Mouse (Mus musculus): Measurements from ENCODE around the gene Rpusd3.

The Rpusd3 gene

GRCm38 (mm10) chr6:113433661-113434060 is 14.5 kb upstream of the Rpusd3 start:
- in situ Hi-C loops (cut with MboI; ENCODE audit: low pct_unique_long_range_greater_than_20kb in 1 of 2, low sequenced_read_pairs in 2 of 2, unreplicated experiment in 1 of 2): no loop called here

DNA sequence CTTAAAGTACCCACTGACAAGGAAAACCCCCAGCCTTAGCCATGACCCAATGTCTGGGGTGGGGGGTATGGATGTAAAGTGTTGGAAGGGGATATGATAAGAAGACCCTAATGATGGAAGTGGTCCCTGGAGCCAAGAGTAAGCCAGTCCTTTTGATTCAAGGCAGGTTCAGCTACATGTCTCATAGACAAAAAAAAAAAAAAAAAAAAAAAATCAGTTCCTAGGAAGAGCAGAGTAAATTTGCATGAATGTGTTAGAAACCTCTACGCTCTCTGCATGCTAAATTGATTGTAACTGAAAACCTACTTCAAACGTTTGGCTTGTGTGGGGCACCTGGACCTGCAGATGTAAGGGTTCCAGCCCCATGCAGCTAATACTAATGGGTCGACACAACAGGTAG is 12.7 kb upstream of the Rpusd3 start:
- in situ Hi-C loops (cut with MboI; ENCODE audit: low pct_unique_long_range_greater_than_20kb in 1 of 2, low sequenced_read_pairs in 2 of 2, unreplicated experiment in 1 of 2): no loop called here

- in situ Hi-C loops (cut with MboI; ENCODE audit: low pct_unique_long_range_greater_than_20kb in 1 of 2, low sequenced_read_pairs in 2 of 2, unreplicated experiment in 1 of 2): no loop called here
These were observed 11.7 kb upstream of the Rpusd3 start for GRCm38 (mm10) chr6:113430846-113431245.

DNA sequence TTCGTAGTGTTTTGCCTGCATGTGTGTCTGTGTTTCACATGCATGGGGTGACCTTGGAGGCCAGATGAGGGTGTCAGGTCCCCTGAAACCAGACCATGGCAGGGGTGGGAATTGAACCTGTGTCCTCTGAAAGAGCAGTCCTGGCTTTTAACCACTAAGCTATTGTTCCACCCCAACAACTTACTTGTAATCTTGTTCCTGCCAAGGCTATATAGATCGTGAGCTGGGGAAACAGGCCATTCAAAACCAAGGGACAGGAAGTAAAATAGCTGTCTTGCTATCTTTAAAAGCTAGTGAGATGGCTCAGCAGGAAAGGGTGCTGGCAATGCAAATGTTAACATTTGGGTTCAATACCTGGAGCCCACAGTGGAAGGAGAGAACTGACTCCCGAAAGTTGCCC is 10.8 kb upstream of the Rpusd3 start:
- in situ Hi-C loops (cut with MboI; ENCODE audit: low pct_unique_long_range_greater_than_20kb in 1 of 2, low sequenced_read_pairs in 2 of 2, unreplicated experiment in 1 of 2): no loop called here

- in situ Hi-C loops (cut with MboI; ENCODE audit: low pct_unique_long_range_greater_than_20kb in 1 of 2, low sequenced_read_pairs in 2 of 2, unreplicated experiment in 1 of 2): no loop called here
These were observed 8.9 kb upstream of the Rpusd3 start for GRCm38 (mm10) chr6:113428006-113428405.

- in situ Hi-C loops (cut with MboI; ENCODE audit: low pct_unique_long_range_greater_than_20kb in 1 of 2, low sequenced_read_pairs in 2 of 2, unreplicated experiment in 1 of 2): no loop called here
These were observed 8.3 kb upstream of the Rpusd3 start for GRCm38 (mm10) chr6:113427397-113427796.

DNA sequence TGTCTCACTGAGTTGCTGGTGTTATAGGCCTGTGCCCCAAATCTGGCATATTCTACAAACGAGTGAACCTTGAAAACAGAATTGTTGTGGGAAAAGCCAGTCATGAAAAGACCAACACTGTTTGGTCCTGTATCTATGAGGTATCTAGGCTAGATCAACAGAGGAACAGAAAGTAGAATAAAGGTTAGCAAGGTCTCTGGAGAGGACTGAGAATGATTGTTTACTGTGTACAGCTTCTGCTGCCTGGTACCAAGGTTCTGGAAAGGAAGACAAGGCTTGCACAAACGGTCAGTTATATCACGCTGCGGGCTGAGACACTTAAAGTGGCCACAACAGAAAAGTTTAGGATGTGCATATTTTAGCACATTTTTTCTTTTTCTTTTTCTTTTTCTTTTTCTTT is 7.6 kb upstream of the Rpusd3 start:
- in situ Hi-C loops (cut with MboI; ENCODE audit: low pct_unique_long_range_greater_than_20kb in 1 of 2, low sequenced_read_pairs in 2 of 2, unreplicated experiment in 1 of 2): no loop called here

- in situ Hi-C loops (cut with MboI; ENCODE audit: low pct_unique_long_range_greater_than_20kb in 1 of 2, low sequenced_read_pairs in 2 of 2, unreplicated experiment in 1 of 2): no loop called here
These were observed 5.0 kb upstream of the Rpusd3 start for GRCm38 (mm10) chr6:113424187-113424586.

DNA sequence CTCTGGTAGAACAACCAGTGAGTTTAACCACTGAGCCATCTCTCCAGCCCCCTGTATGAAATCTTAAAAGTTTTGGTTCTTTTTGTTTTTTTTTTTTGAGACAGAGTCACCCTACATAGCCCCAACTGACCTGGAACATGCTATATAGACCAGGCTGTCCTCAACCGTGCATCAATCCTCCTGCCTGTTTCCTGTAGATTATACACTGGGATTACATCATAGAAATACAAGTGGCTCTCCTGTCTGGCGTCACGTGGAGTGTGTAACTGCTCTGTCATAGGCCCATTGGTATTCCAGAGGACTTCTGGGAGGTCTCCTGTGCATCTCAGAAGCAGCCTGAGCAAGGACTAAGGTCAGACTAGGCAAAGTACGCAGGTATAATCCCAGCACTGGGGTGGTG is 3.9 kb upstream of the Rpusd3 start:
- in situ Hi-C loops (cut with MboI; ENCODE audit: low pct_unique_long_range_greater_than_20kb in 1 of 2, low sequenced_read_pairs in 2 of 2, unreplicated experiment in 1 of 2): no loop called here

DNA sequence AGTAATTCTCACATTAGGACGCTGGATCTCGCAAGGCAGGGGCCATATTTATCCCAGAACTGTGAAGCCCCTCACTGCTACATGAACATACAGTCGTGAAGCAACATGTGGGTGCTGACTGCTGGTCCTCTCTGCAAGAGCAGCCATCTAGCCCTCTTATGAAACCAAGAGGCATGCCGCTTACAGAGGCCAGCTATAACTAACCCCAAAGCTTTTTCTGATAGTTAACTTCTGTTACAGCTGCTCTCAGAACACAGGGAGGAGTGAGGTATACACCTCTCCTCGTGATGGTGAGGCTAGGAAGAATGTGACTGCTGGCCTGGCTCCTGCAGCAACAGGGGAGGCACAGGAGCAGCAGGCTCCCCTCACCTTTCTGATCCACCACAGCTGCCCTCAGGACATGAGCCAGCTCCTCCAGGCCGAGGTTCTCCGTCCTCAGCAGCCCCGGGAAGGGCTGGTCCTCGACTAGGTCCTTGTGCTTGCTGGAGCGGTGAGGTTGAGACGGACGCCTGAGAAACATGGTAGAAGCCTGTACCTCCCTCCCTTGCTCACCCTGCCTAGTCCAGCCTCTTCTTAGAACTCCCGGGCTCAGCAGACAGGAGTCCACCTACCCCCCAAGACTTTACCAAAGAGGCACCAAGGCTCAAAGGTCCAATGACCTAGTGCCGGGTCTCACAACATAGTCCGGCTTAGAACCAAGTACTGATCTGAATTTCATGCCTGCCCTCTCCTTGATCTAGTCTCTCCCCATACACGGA is 520 bp downstream of the Rpusd3 start:
- in situ Hi-C loops (cut with MboI; ENCODE audit: low pct_unique_long_range_greater_than_20kb in 1 of 2, low sequenced_read_pairs in 2 of 2, unreplicated experiment in 1 of 2): no loop called here

DNA sequence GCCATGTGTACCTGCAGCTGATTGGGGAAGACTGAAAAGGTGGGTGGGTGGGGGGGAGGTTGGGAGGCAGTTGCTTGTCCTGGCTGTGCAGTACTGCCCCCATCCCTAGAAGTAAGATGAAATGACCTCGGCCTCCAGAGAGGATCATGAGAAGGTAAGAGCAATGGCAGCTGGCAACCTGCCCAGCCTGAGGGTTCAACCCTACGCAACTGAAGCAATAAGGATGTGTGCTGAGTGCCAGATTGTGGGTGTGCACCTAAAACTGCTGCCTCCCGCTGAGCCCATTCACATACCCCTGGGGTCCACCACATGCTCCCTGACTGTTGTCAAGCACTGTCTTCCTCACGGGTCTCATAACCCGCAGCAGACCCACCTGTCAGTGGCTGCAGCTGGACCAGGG is 2.7 kb downstream of the Rpusd3 start:
- in situ Hi-C loops (cut with MboI; ENCODE audit: low pct_unique_long_range_greater_than_20kb in 1 of 2, low sequenced_read_pairs in 2 of 2, unreplicated experiment in 1 of 2): no loop called here

DNA sequence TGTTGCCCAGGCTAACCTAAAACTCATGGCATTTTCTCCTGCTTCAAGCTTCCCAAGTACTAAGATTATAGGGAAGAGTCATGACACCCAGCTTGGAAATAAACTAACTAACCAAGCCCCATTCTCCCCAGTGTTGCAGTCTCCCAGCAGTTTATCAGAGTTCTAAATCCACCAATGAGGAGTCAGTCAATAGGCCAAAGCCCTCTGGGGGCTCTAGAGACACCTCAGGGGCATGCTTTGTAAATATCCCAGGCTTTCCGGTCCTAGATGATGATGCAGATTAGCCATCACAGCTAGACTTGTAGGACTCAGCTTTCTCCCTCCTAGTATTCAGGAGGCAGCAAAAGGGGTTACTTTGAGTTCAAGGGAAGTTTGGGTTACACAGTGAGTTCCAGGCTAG is 9.1 kb downstream of the Rpusd3 start:
- in situ Hi-C loops (cut with MboI; ENCODE audit: low pct_unique_long_range_greater_than_20kb in 1 of 2, low sequenced_read_pairs in 2 of 2, unreplicated experiment in 1 of 2): no loop called here

DNA sequence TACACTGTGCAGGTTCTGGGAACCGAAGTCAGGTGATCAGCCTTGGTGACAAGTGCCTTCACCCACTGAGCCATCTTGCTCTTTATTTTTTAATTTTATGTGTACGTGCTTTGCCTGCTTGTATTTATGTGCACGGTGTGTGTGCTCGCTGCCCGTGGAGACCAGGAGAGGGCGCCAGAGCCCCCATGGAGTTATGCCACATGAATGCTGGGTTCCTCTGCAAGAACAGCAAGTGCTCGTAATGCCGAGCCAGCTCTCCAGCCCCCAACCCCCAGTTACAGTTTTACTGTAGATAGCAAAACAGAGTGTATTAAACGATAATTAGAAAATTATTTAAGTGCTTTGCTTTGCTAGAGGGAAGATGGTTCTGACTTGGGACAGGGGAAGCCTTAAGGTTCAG is 12.5 kb downstream of the Rpusd3 start:
- in situ Hi-C loops (cut with MboI; ENCODE audit: low pct_unique_long_range_greater_than_20kb in 1 of 2, low sequenced_read_pairs in 2 of 2, unreplicated experiment in 1 of 2): no loop called here

DNA sequence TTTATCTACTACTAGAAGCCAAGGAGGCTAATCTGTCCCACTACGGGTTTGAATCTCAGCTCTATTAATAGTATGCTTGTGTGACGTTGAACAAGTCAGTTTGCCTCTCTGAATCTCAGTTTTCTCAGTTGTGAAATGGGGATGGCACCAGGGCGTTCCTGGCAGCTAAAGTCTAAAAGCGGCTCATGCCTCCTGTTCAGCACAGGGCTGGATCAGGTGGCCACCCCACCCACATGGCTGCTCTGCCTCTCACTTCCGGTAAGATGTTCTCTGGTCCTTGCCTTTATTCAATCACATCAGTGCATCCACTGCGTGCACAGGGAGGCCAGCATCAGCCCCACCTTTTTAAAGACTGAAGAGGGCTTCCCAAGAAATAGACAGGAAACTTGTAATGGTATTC is 13.7 kb downstream of the Rpusd3 start:
- in situ Hi-C loops (cut with MboI; ENCODE audit: low pct_unique_long_range_greater_than_20kb in 1 of 2, low sequenced_read_pairs in 2 of 2, unreplicated experiment in 1 of 2): no loop called here

- in situ Hi-C loops (cut with MboI; ENCODE audit: low pct_unique_long_range_greater_than_20kb in 1 of 2, low sequenced_read_pairs in 2 of 2, unreplicated experiment in 1 of 2): no loop called here
These were observed 14.3 kb downstream of the Rpusd3 start for GRCm38 (mm10) chr6:113404649-113405448.

DNA sequence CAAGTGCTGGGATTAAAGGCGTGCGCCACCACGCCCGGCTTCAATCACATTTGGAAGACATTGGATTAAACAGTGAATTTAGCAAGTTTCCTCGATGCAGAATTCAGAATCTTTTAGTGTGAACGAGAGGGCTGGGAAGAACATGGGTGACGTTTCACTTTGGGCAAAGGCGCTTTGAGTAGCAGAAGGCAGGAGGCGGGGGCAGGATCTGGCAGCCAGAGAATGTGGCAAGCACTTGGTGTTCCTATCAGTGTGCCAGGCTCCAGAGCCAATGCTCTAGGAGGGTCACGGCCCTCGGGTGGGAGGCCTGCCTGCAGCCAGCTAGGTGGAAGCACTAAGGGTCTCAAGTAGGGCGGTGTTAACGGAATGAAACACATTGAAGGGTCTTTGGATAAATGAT is 17.0 kb downstream of the Rpusd3 start:
- in situ Hi-C loops (cut with MboI; ENCODE audit: low pct_unique_long_range_greater_than_20kb in 1 of 2, low sequenced_read_pairs in 2 of 2, unreplicated experiment in 1 of 2): no loop called here

DNA sequence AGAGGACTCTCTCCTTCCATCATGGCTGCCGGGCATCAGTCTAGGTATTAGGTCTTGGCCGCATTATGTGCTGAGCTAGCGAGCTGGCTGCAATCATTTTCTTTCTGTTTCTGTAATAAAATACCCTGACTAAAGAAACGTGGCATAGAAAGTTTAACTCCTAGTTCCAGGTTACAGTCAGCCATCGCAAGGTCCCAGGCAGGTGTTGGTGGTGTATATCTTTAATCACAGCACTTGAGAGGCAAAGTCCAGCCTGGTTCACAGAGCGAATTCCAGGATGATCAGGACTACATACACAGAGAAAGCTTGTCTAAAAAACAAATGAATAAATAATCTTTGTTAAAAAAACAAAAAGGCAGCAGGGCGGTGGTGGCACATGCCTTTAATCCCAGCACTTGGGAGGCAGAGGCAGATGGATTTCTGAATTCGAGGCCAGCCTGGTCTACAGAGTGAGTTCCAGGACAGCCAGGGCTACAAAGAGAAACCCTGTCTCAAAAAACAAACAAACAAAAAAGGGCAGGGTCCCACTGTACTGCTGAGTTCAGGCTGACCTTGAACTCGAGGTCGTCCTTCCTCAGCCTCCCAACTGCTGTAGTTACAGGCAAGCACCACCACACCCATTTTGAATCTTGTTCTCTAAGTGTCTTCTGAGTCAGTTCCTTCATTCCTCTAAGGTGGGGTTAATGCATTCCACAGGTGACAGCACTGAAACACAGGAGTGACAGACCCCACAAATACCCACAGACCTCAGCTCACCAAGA is 22.7 kb downstream of the Rpusd3 start:
- in situ Hi-C loops (cut with MboI; ENCODE audit: low pct_unique_long_range_greater_than_20kb in 1 of 2, low sequenced_read_pairs in 2 of 2, unreplicated experiment in 1 of 2): no loop called here

- in situ Hi-C loops (cut with MboI; ENCODE audit: low pct_unique_long_range_greater_than_20kb in 1 of 2, low sequenced_read_pairs in 2 of 2, unreplicated experiment in 1 of 2): no loop called here
These were observed 23.6 kb downstream of the Rpusd3 start for GRCm38 (mm10) chr6:113395501-113395900.

- in situ Hi-C loops (cut with MboI; ENCODE audit: low pct_unique_long_range_greater_than_20kb in 1 of 2, low sequenced_read_pairs in 2 of 2, unreplicated experiment in 1 of 2): no loop called here
These were observed 24.3 kb downstream of the Rpusd3 start for GRCm38 (mm10) chr6:113394811-113395210.

All from mouse embryonic stem cell (cell line).